Mouse (Mus musculus) olfactory bulb, adult 2 months (tissue): ENCODE data around the gene Ctu2. TPM values are rescaled to one million over a fixed set of nuclear protein-coding genes. Genes with fewer than 3 reads are reported as not detected.

Source experiments
- H3K27ac ChIP-seq: fragments of 200-500 bp; 2 replicates; pipeline ENCODE4 v1.5.1; 2012; ENCODE audit warnings: low read depth, low read length; ENCODE audit not compliant: insufficient read depth
- H3K4me1 ChIP-seq: fragments of 200-500 bp; 2 replicates; pipeline ENCODE4 v1.6.1; 2012; ENCODE audit warnings: low read length; ENCODE audit not compliant: control insufficient read depth, insufficient read depth
- H3K4me3 ChIP-seq: fragments of 200-500 bp; 2 replicates; pipeline ENCODE4 v1.5.1; 2012; ENCODE audit warnings: mild to moderate bottlenecking, low read depth, low read length, moderate library complexity; ENCODE audit not compliant: insufficient read depth
- CTCF ChIP-seq: fragments of 200-500 bp; IDR thresholded peaks from 2 replicates; pipeline ENCODE4 v1.5.1; 2012; ENCODE audit warnings: low read depth, mild to moderate bottlenecking, low read length, moderate library complexity; ENCODE audit not compliant: insufficient read depth
- POLR2A ChIP-seq: fragments of 200-500 bp; IDR thresholded peaks from 2 replicates; pipeline ENCODE4 v1.6.1; 2012; ENCODE audit warnings: mild to moderate bottlenecking, low read depth, low read length, moderate library complexity; ENCODE audit not compliant: insufficient read depth
- WGBS: fragments of 180-500 bp; shearing (Covaris S2); methylation state at CpG from one replicate; pipeline ENCODE4 v1.1.7; 2018; 5-methylcytosine and 5-hydroxymethylcytosine counted together
- polyA plus RNA-seq: library from polyadenylated mRNA; stranded (reverse); fragments of >200 nt; gene quantifications from 2 replicates; pipeline ENCODE4 v1.2.4, GENCODE M21; 2012; ENCODE audit warnings: low replicate concordance; ENCODE audit not compliant: missing spikeins, insufficient read depth, insufficient read length

Ctu2 gene
- polyA plus RNA-seq, 1 experiment: not detected

GRCm38 (mm10) chr8:122433269-122433905 is 42.6 kb upstream of the Ctu2 start:
- no peak overlapping the region for H3K27ac ChIP-seq
- 74% methylated on average over 11 of the region's 11 CpGs for WGBS
- TF ChIP-seq POLR2A: no peak
- no peak for TF ChIP-seq CTCF
- peaks cover 9% of the 10 kb centered on the region for H3K4me1 ChIP-seq
- H3K4me3 ChIP-seq: no peak overlapping the region

GRCm38 (mm10) chr8:122435375-122435774 is 40.6 kb upstream of the Ctu2 start:
- Histone ChIP-seq H3K4me1 (peaks cover 9% of the 10 kb centered on the region), H3K27ac (no peak overlapping the region), H3K4me3 (no peak overlapping the region)
- TF ChIP-seq CTCF (peak; percentile 35; the same call in 1 of the 2 replicates), POLR2A (no peak)
- 96% methylated on average over 6 of the region's 6 CpGs for WGBS

GRCm38 (mm10) chr8:122436146-122436545 is 39.8 kb upstream of the Ctu2 start:
- no peak for TF ChIP-seq POLR2A
- no peak for TF ChIP-seq CTCF
- no peak overlapping the region for H3K27ac ChIP-seq
- peaks cover 9% of the 10 kb centered on the region for H3K4me1 ChIP-seq
- no peak overlapping the region for H3K4me3 ChIP-seq
- WGBS: 94% methylated on average over 9 of the region's 9 CpGs

GRCm38 (mm10) chr8:122436586-122437125 is 39.3 kb upstream of the Ctu2 start:
- peaks cover 9% of the 10 kb centered on the region for H3K4me1 ChIP-seq
- H3K27ac ChIP-seq: no peak overlapping the region
- H3K4me3 ChIP-seq: no peak overlapping the region
- TF ChIP-seq CTCF: no peak
- TF ChIP-seq POLR2A: no peak
- WGBS: 90% methylated on average over 20 of the region's 20 CpGs

- Histone ChIP-seq H3K4me3 (no peak overlapping the region), H3K4me1 (peaks cover 6% of the 10 kb centered on the region), H3K27ac (no peak overlapping the region)
- TF ChIP-seq POLR2A: no peak
- TF ChIP-seq CTCF: no peak
- WGBS: 94% methylated on average over 13 of the region's 13 CpGs
Observed at GRCm38 (mm10) chr8:122437708-122438331, 38.1 kb upstream of the Ctu2 start.

- 92% methylated on average over 16 of the region's 16 CpGs for WGBS
- no peak overlapping the region for H3K27ac ChIP-seq
- H3K4me3 ChIP-seq: no peak overlapping the region
- TF ChIP-seq CTCF: no peak
- no peak for TF ChIP-seq POLR2A
- peaks cover 7% of the 10 kb centered on the region for H3K4me1 ChIP-seq
Observed at GRCm38 (mm10) chr8:122439336-122439735, 36.6 kb upstream of the Ctu2 start.

- H3K27ac ChIP-seq: no peak overlapping the region
- H3K4me1 ChIP-seq: peaks cover 9% of the 10 kb centered on the region
- TF ChIP-seq CTCF (no peak), POLR2A (no peak)
- no peak overlapping the region for H3K4me3 ChIP-seq
- 93% methylated on average over 1 of the region's 1 CpGs for WGBS
Observed at GRCm38 (mm10) chr8:122441326-122441725, 34.6 kb upstream of the Ctu2 start.

- TF ChIP-seq CTCF: no peak
- no peak for TF ChIP-seq POLR2A
- 6% methylated on average over 7 of the region's 7 CpGs for WGBS
- Histone ChIP-seq H3K4me3 (peak overlapping the region; percentile 78), H3K27ac (no peak overlapping the region), H3K4me1 (peaks cover 9% of the 10 kb centered on the region)
Observed at GRCm38 (mm10) chr8:122442356-122442755, 33.6 kb upstream of the Ctu2 start.

- 1% methylated on average over 12 of the region's 12 CpGs for WGBS
- peak overlapping the region; percentile 78 for H3K4me3 ChIP-seq
- no peak for TF ChIP-seq CTCF
- no peak for TF ChIP-seq POLR2A
- H3K4me1 ChIP-seq: peaks cover 9% of the 10 kb centered on the region
- peak overlapping the region; percentile 23 for H3K27ac ChIP-seq
Observed at GRCm38 (mm10) chr8:122442781-122443180, 33.2 kb upstream of the Ctu2 start.
